Mouse (Mus musculus): ENCODE data around the gene Oas1a. TPM values are rescaled to one million over a fixed set of nuclear protein-coding genes. Genes with fewer than 3 reads are reported as not detected.
"Not testable (repeated sequence)": the region's sequence is repeated elsewhere in the genome, so short reads cannot be mapped to it uniquely, and the experiment has no call there.

The Oas1a gene
- polyA plus RNA-seq, 1 experiment from 2014 or later = 0.96 TPM

- Histone ChIP-seq H3K36me3 (no peaks in the 10 kb centered on the region), H3K4me3 (no peak overlapping the region), H3K9ac (no peak overlapping the region), H3K9me3 (no peaks in the 10 kb centered on the region), H3K27ac (replicated peaks) (no peak overlapping the region), H3K4me2 (no peak overlapping the region), H3K4me1 (replicated peaks) (no peaks in the 10 kb centered on the region), H3K27me3 (no peaks in the 10 kb centered on the region)
- WGBS = 58% methylated on average over 3 of the region's 3 CpGs
- no peak for ATAC-seq (ENCODE audit: low read depth)
Measured at GRCm38 (mm10) chr5:120890991-120891390, 16.3 kb downstream of the Oas1a start.

- ATAC-seq (ENCODE audit: low read depth) = no peak
- no peaks in the 10 kb centered on the region for H3K27me3 ChIP-seq
- H3K9ac ChIP-seq = no peak overlapping the region
- H3K4me3 ChIP-seq = no peak overlapping the region
- H3K4me2 ChIP-seq = no peak overlapping the region
- no peaks in the 10 kb centered on the region for H3K36me3 ChIP-seq
- H3K4me1 ChIP-seq (replicated peaks) = no peaks in the 10 kb centered on the region
- 92% methylated on average over 2 of the region's 2 CpGs for WGBS
- H3K9me3 ChIP-seq = no peaks in the 10 kb centered on the region
- no peak overlapping the region for H3K27ac ChIP-seq (replicated peaks)
Measured at GRCm38 (mm10) chr5:120890026-120890425, 17.3 kb downstream of the Oas1a start.

GRCm38 (mm10) chr5:120888294-120888815, 19.0 kb downstream of the Oas1a start:
- not testable (repeated sequence) for H3K27ac ChIP-seq (replicated peaks); H3K4me2 ChIP-seq; H3K4me3 ChIP-seq; H3K9me3 ChIP-seq; H3K36me3 ChIP-seq; H3K4me1 ChIP-seq (replicated peaks); H3K27me3 ChIP-seq; H3K9ac ChIP-seq; ATAC-seq (ENCODE audit: low read depth)
- WGBS = 33% methylated on average over 4 of the region's 4 CpGs

- Histone ChIP-seq H3K27ac (replicated peaks) (no peak overlapping the region), H3K36me3 (no peaks in the 10 kb centered on the region), H3K4me2 (no peak overlapping the region), H3K9ac (no peak overlapping the region), H3K27me3 (no peaks in the 10 kb centered on the region), H3K4me3 (no peak overlapping the region), H3K4me1 (replicated peaks) (no peaks in the 10 kb centered on the region), H3K9me3 (no peaks in the 10 kb centered on the region)
- ATAC-seq (ENCODE audit: low read depth) = no peak
- WGBS = 61% methylated on average over 6 of the region's 6 CpGs
Measured at GRCm38 (mm10) chr5:120887831-120888230, 19.5 kb downstream of the Oas1a start.

- H3K9me3 ChIP-seq; H3K27me3 ChIP-seq; H3K36me3 ChIP-seq; H3K27ac ChIP-seq (replicated peaks); ATAC-seq (ENCODE audit: low read depth); H3K4me1 ChIP-seq (replicated peaks); H3K9ac ChIP-seq; H3K4me2 ChIP-seq; H3K4me3 ChIP-seq: not testable (repeated sequence)
- WGBS = 25% methylated on average over 6 of the region's 9 CpGs
Measured at GRCm38 (mm10) chr5:120887413-120887812, 19.9 kb downstream of the Oas1a start, which contains the start of gene Oas1g. TSS of gene Oas1g (minus strand) at chr5:120887613.

GRCm38 (mm10) chr5:120881681-120882080, 25.6 kb downstream of the Oas1a start:
- not testable (repeated sequence) for H3K9me3 ChIP-seq; H3K36me3 ChIP-seq; H3K4me3 ChIP-seq; ATAC-seq (ENCODE audit: low read depth); H3K4me2 ChIP-seq; H3K9ac ChIP-seq; H3K27me3 ChIP-seq; H3K27ac ChIP-seq (replicated peaks); H3K4me1 ChIP-seq (replicated peaks)
- 91% methylated on average over 6 of the region's 6 CpGs for WGBS

- not testable (repeated sequence) for H3K4me3 ChIP-seq; ATAC-seq (ENCODE audit: low read depth); H3K4me1 ChIP-seq (replicated peaks); H3K27ac ChIP-seq (replicated peaks); H3K36me3 ChIP-seq; H3K27me3 ChIP-seq; H3K4me2 ChIP-seq; H3K9ac ChIP-seq; H3K9me3 ChIP-seq
- WGBS = 58% methylated on average over 2 of the region's 2 CpGs
Measured at GRCm38 (mm10) chr5:120878803-120879202, 28.5 kb downstream of the Oas1a start.

- H3K4me3 ChIP-seq; H3K4me1 ChIP-seq (replicated peaks); H3K27me3 ChIP-seq; H3K27ac ChIP-seq (replicated peaks); H3K4me2 ChIP-seq; H3K36me3 ChIP-seq; H3K9me3 ChIP-seq; ATAC-seq (ENCODE audit: low read depth); H3K9ac ChIP-seq: not testable (repeated sequence)
- 83% methylated on average over 2 of the region's 2 CpGs for WGBS
Measured at GRCm38 (mm10) chr5:120877407-120877806, 29.9 kb downstream of the Oas1a start.

GRCm38 (mm10) chr5:120876839-120877238, 30.5 kb downstream of the Oas1a start:
- not testable (repeated sequence) for ATAC-seq (ENCODE audit: low read depth); H3K9ac ChIP-seq; H3K4me2 ChIP-seq; H3K27ac ChIP-seq (replicated peaks); H3K9me3 ChIP-seq; H3K27me3 ChIP-seq; H3K4me3 ChIP-seq; H3K4me1 ChIP-seq (replicated peaks); H3K36me3 ChIP-seq
- WGBS = 78% methylated on average over 2 of the region's 3 CpGs

GRCm38 (mm10) chr5:120871469-120871868, 35.9 kb downstream of the Oas1a start:
- Histone ChIP-seq H3K27me3 (0 out of 2 replicates have a peak, but pooled peaks cover 4% of the 10 kb centered on the region), H3K4me2 (no peak overlapping the region), H3K4me3 (no peak overlapping the region), H3K36me3 (no peaks in the 10 kb centered on the region), H3K9ac (no peak overlapping the region), H3K4me1 (replicated peaks) (no peaks in the 10 kb centered on the region), H3K27ac (replicated peaks) (no peak overlapping the region), H3K9me3 (no peaks in the 10 kb centered on the region)
- WGBS = 47% methylated on average over 2 of the region's 2 CpGs
- ATAC-seq (ENCODE audit: low read depth) = no peak

- Histone ChIP-seq H3K36me3 (no peaks in the 10 kb centered on the region), H3K27me3 (0 out of 2 replicates have a peak, but pooled peaks cover 4% of the 10 kb centered on the region)
- WGBS = 82% methylated on average over 7 of the region's 7 CpGs
Measured at GRCm38 (mm10) chr5:120870782-120871181, 36.5 kb downstream of the Oas1a start.

GRCm38 (mm10) chr5:120870081-120870480, 37.2 kb downstream of the Oas1a start:
- no peak overlapping the region for H3K4me2 ChIP-seq
- no peaks in the 10 kb centered on the region for H3K36me3 ChIP-seq
- no peaks in the 10 kb centered on the region for H3K4me1 ChIP-seq (replicated peaks)
- H3K9me3 ChIP-seq = no peaks in the 10 kb centered on the region
- H3K9ac ChIP-seq = no peak overlapping the region
- no peak overlapping the region for H3K4me3 ChIP-seq
- WGBS = 50% methylated on average over 3 of the region's 3 CpGs
- no peak overlapping the region for H3K27ac ChIP-seq (replicated peaks)
- ATAC-seq (ENCODE audit: low read depth) = no peak
- 0 out of 2 replicates have a peak, but pooled peaks cover 4% of the 10 kb centered on the region for H3K27me3 ChIP-seq

More at GRCm38 (mm10) chr5:120870782-120871181, 36.5 kb downstream of the Oas1a start:
- no peak for ATAC-seq (ENCODE audit: low read depth)
- H3K9ac ChIP-seq = no peak overlapping the region
- H3K9me3 ChIP-seq = no peaks in the 10 kb centered on the region
- no peaks in the 10 kb centered on the region for H3K4me1 ChIP-seq (replicated peaks)
- H3K27ac ChIP-seq (replicated peaks) = no peak overlapping the region
- no peak overlapping the region for H3K4me3 ChIP-seq
- no peak overlapping the region for H3K4me2 ChIP-seq

- no peak overlapping the region for H3K27ac ChIP-seq (replicated peaks)
- no peak overlapping the region for H3K9ac ChIP-seq
- no peak for ATAC-seq (ENCODE audit: low read depth)
- no peaks in the 10 kb centered on the region for H3K4me1 ChIP-seq (replicated peaks)
- 75% methylated on average over 7 of the region's 7 CpGs for WGBS
- no peaks in the 10 kb centered on the region for H3K9me3 ChIP-seq
- no peak overlapping the region for H3K4me2 ChIP-seq
- H3K27me3 ChIP-seq = 0 out of 2 replicates have a peak, but pooled peaks cover 4% of the 10 kb centered on the region
- H3K36me3 ChIP-seq = no peaks in the 10 kb centered on the region
- no peak overlapping the region for H3K4me3 ChIP-seq
Measured at GRCm38 (mm10) chr5:120869436-120870015, 37.8 kb downstream of the Oas1a start.

Data from neural tube, embryonic 13.5 days (tissue).